Mouse (Mus musculus) forebrain, embryonic 10.5 days (tissue): ENCODE results near the gene Polg. TPM values are rescaled to one million over a fixed set of nuclear protein-coding genes. Genes with fewer than 3 reads are reported as not detected.
A peak's percentile ranks its signal among the peaks of the same experiment; 100 is the strongest.

ENCODE experiments used
- DNase-seq: peaks from one replicate; pipeline ENCODE4 v3.0.0-alpha.2; 2017; ENCODE audit warnings: low spot score; ENCODE audit errors: extremely low spot score
- H3K27ac ChIP-seq: fragments of 300-500 bp; sonication (generic); 2 replicates; pipeline ENCODE4 v1.5.1; 2016; ENCODE audit warnings: mild to moderate bottlenecking
- H3K27me3 ChIP-seq: fragments of 300-500 bp; sonication (generic); 2 replicates; pipeline ENCODE4 v1.6.1; 2016; ENCODE audit warnings: mild to moderate bottlenecking; ENCODE audit not compliant: poor library complexity, severe bottlenecking
- H3K36me3 ChIP-seq: fragments of 300-500 bp; sonication (generic); replicated peaks from 2 replicates; pipeline ENCODE4 v1.6.1; 2016; ENCODE audit warnings: mild to moderate bottlenecking, moderate library complexity
- H3K4me1 ChIP-seq: fragments of 300-500 bp; sonication (generic); 2 replicates; pipeline ENCODE4 v1.6.1; 2016
- H3K4me3 ChIP-seq: fragments of 300-500 bp; sonication (generic); 2 replicates; pipeline ENCODE4 v1.5.1; 2016; ENCODE audit warnings: mild to moderate bottlenecking, moderate library complexity
- H3K9me3 ChIP-seq: fragments of 300-500 bp; sonication (generic); 2 replicates; pipeline ENCODE4 v1.6.1; 2016; ENCODE audit warnings: mild to moderate bottlenecking, moderate library complexity
- WGBS: fragments of 180-500 bp; shearing (Covaris S2); methylation state at CpG from one replicate; pipeline ENCODE4 v1.1.7; 2016; 5-methylcytosine and 5-hydroxymethylcytosine counted together
- microRNA-seq: library from miRNA; unstranded; fragments of <30 nt; microRNA quantifications from one replicate; pipeline ENCODE4, GENCODE M21; 2017
- polyA plus RNA-seq: library from polyadenylated mRNA; unstranded; fragments of >200 nt; fragmentation: Nextera tagmentation; extraction: Ambion mirVana; gene quantifications from 2 replicates; pipeline ENCODE4 v1.2.1, GENCODE M21; 2016

The Polg gene
- polyA plus RNA-seq, 1 experiment from 2014 or later, result 42.1 TPM

- DNase-seq, result no peak
- Histone ChIP-seq H3K36me3 (peaks cover 57% of the 10 kb centered on the region), H3K9me3 (no peaks in the 10 kb centered on the region), H3K4me1 (peaks cover 9% of the 10 kb centered on the region; the same call in 1 of the 2 replicates), H3K27ac (no peak overlapping the region), H3K27me3 (no peaks in the 10 kb centered on the region), H3K4me3 (no peak overlapping the region)
- 87% methylated on average over 10 of the region's 10 CpGs for WGBS
These were observed 40.4 kb downstream of the Polg start for GRCm38 (mm10) chr7:79425804-79426203.

DNA sequence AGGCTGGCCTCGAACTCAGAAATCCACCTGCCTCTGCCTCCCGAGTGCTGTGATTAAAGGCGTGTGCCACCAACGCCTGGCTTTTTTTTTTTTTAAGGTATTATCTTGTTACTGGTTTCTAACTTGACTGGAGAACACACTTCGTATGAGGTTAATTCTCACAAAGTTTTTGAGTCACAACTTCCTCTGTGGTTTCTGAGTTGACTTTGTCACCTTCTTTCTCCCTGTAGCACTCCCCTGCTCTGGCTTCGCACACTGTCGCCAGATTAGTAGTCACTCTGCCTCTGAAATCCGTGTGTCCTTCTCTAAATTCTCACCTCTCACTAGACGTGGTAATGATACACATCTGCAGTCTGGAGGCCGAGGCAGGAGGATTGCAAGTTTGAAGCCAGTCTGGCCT is 43.3 kb downstream of the Polg start:
- no peak overlapping the region for H3K4me3 ChIP-seq
- H3K36me3 ChIP-seq, result peaks cover 81% of the 10 kb centered on the region
- H3K4me1 ChIP-seq, result peaks cover 4% of the 10 kb centered on the region; the same call in 1 of the 2 replicates
- no peak overlapping the region for H3K27ac ChIP-seq
- no peak for DNase-seq
- H3K27me3 ChIP-seq, result no peaks in the 10 kb centered on the region
- no peaks in the 10 kb centered on the region for H3K9me3 ChIP-seq
- WGBS, result 92% methylated on average over 10 of the region's 10 CpGs

- peaks cover 80% of the 10 kb centered on the region for H3K36me3 ChIP-seq
- H3K4me1 ChIP-seq, result no peaks in the 10 kb centered on the region
- DNase-seq, result no peak
- H3K27me3 ChIP-seq, result no peaks in the 10 kb centered on the region
- 92% methylated on average over 7 of the region's 7 CpGs for WGBS
- H3K9me3 ChIP-seq, result no peaks in the 10 kb centered on the region
- no peak overlapping the region for H3K4me3 ChIP-seq
- no peak overlapping the region for H3K27ac ChIP-seq
These were observed 46.2 kb downstream of the Polg start for GRCm38 (mm10) chr7:79419950-79420349.

DNA sequence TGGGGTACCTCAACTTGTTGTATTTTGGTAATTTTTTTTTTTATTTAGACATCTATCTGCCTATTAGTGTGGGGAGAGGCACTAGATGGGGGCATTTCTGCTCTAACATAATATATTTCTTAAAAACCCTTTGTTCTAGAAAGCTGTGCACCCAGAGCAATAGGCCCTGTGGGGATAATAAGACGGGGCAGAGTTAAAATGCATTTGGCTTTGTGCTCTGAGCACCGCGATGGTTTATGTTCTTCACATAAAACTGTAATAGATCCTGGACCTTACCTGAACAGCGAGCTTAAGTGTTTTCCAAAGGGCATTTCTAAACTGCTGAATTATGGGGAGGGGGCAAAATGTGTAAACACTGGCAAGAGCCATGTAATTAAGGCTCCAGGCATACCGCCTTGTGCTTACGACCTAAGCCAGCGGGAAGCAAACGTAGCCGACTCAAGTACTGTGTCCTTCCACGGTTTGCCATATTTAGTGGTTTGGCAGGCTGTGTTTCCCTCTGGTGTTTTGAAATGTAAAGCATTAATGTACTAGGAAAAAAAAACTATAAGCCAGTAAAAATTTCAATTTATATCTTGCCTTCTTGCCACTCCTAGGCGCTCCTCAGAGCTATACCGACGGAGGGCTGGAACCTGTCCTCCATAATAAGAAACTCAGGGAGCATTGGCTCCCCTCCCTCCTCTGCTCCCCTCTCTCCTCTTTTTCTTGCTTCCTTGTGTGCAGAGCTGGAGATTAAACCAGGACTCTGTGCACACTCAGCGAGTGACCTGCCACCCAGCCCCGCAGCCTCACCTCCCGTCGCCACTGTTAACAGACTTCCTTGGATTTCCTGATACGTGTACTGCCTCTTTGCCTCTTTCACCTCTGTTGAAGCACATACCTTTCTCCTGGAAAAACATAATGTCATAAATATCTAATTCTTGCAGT is 51.5 kb downstream of the Polg start:
- Histone ChIP-seq H3K4me1 (0 out of 2 replicates have a peak, but pooled peaks cover 4% of the 10 kb centered on the region), H3K4me3 (no peak overlapping the region), H3K9me3 (no peaks in the 10 kb centered on the region), H3K27ac (no peak overlapping the region), H3K27me3 (no peaks in the 10 kb centered on the region), H3K36me3 (peaks cover 62% of the 10 kb centered on the region)
- no peak for DNase-seq
- WGBS, result 92% methylated on average over 18 of the region's 18 CpGs

DNA sequence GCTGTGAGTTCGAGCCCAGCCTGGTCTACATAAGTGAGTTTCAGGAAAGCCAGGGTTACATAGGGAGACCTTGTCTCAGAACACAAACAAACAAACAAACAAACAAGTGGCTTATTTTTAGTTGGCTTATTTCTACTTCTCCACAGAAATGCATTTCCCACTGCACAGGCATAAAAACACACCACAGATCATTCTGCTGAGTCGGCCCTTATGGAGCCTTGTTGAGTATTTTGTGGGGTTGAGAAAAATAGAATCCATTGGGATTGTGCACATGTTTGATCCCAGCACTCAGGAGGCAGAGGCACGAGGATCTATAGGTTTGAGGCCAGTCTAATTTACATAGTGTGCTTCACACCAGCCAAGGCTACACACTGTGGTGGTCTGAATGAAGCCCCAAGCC is 65.9 kb downstream of the Polg start:
- H3K9me3 ChIP-seq, result no peaks in the 10 kb centered on the region
- no peaks in the 10 kb centered on the region for H3K4me1 ChIP-seq
- H3K27ac ChIP-seq, result no peak overlapping the region
- no peaks in the 10 kb centered on the region for H3K27me3 ChIP-seq
- H3K36me3 ChIP-seq, result peaks cover 59% of the 10 kb centered on the region
- 90% methylated on average over 3 of the region's 3 CpGs for WGBS
- no peak overlapping the region for H3K4me3 ChIP-seq
- no peak for DNase-seq

DNA sequence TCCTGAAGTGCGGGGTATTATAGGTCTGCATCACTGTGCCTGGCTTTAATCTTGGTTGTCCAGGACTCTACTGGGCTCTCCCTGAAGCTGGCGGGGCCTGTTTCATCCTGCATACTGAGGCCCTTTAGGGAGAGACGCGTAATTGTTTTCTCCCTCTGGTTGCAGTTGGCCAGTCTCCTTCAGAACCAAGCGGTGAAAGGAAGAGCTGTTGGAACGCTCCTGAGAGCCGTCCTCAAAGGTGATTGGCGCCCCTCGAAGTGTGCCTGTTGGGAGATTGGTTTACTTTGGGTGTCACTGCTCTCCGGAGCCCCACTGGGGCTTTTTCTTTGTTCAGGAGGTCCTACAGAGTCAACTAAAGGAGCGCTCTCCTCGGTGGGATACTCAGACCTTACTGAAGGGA is 67.2 kb downstream of the Polg start:
- Histone ChIP-seq H3K4me3 (no peak overlapping the region), H3K9me3 (no peaks in the 10 kb centered on the region), H3K27me3 (no peaks in the 10 kb centered on the region), H3K4me1 (peaks cover 13% of the 10 kb centered on the region), H3K27ac (no peak overlapping the region), H3K36me3 (peaks cover 58% of the 10 kb centered on the region)
- 78% methylated on average over 12 of the region's 12 CpGs for WGBS
- no peak for DNase-seq

DNA sequence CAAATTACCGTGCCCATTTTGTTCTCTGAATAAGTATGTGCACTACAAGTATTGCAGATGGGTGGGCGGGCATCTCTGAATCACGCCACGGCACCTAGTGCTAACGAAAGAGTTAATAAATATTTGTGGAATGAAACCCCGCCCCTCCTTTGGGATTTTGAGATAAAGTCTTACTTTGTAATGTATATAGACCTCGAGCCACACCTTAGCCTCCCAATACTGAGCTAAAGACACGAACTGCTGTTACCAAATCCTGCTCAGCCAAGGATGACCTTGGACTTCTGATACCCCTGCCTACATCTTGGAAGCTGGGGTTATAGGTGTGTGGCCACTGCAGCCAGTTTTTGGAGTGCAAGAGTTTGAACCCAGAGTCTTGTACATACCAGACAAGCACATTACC is 67.7 kb downstream of the Polg start:
- no peak for DNase-seq
- no peaks in the 10 kb centered on the region for H3K27me3 ChIP-seq
- no peaks in the 10 kb centered on the region for H3K9me3 ChIP-seq
- H3K4me3 ChIP-seq, result no peak overlapping the region
- peaks cover 16% of the 10 kb centered on the region for H3K4me1 ChIP-seq
- no peak overlapping the region for H3K27ac ChIP-seq
- 93% methylated on average over 8 of the region's 8 CpGs for WGBS
- H3K36me3 ChIP-seq, result peaks cover 56% of the 10 kb centered on the region

- Histone ChIP-seq H3K36me3 (peaks cover 47% of the 10 kb centered on the region), H3K27ac (no peak overlapping the region), H3K27me3 (no peaks in the 10 kb centered on the region), H3K9me3 (no peaks in the 10 kb centered on the region), H3K4me1 (peaks cover 25% of the 10 kb centered on the region), H3K4me3 (no peak overlapping the region)
- WGBS, result 93% methylated on average over 10 of the region's 10 CpGs
- DNase-seq, result no peak
These were observed 68.7 kb downstream of the Polg start for GRCm38 (mm10) chr7:79397446-79397963.

Small RNAs within 50 kb of the gene (microRNA-seq; reads per million reads assigned to microRNA genes)
- 337 reads per million, percentile 62 among the genes with 10 or more reads in this experiment for gene Mir9-3

Other genes with a start within 250 kb of the Polg start
- 7.6 and 8.6 TPM in 2 replicates for gene Abhd2, start 193.2 kb downstream of the Polg start, polyA plus RNA-seq
- gene Rlbp1, start 79.3 kb downstream of the Polg start, polyA plus RNA-seq, result 1.2 and 1.8 TPM in 2 replicates
- gene Fanci, start 74.4 kb downstream of the Polg start, polyA plus RNA-seq, result 24.4 and 25.5 TPM in 2 replicates
- 2.4 and 3.3 TPM in 2 replicates for gene Rhcg, start 151.3 kb upstream of the Polg start, polyA plus RNA-seq
- 18.0 and 18.2 TPM in 2 replicates for gene Ticrr, start 193.8 kb upstream of the Polg start, polyA plus RNA-seq
- 6.3 and 6.4 TPM in 2 replicates for gene Kif7, start 249.4 kb upstream of the Polg start, polyA plus RNA-seq